Mouse (Mus musculus) CD4-positive helper T cell, adult 2 months (primary cell): Measurements from ENCODE around the gene Synpo2.

Experiments
- DNase-seq: peaks from one replicate; pipeline ENCODE4 v3.0.0-alpha.2; 2012; ENCODE audit warnings: low read depth, missing footprints, low spot score

Gene Synpo2

GRCm38 (mm10) chr3:123034752-123035151 lies 201.2 kb downstream of the Synpo2 start, which contains the start of gene Myoz2:
Myoz2 (minus strand) TSS chr3:123035015.
- DNase-seq = no peak

DNA sequence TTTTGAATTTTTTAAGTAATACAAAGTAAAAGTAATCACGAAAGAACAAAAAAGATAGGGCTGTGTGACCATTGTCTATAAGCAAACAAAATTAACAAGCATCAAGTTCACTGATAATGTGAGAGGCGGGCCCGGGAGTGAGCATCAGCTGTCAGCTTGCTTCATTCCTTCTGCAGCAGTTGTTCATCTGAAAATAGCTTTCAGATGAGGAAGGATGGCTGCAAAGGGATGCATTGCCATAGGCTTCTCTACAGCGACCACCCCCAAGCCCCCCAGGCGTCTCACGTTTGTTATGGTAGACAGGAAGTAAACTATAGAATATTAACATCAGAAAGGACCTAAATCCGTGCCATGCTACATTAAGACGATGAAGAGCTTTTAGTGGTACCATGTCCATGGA lies 202.1 kb downstream of the Synpo2 start:
- DNase-seq = no peak
